Mouse (Mus musculus) adrenal gland, adult (tissue): Measurements from ENCODE around the gene Zap70.
"Not testable (repeated sequence)": the region's sequence is repeated elsewhere in the genome, so short reads cannot be mapped to it uniquely, and the experiment has no call there.

Experiments used
- DNase-seq, 2 experiments: peaks; one replicate each; pipeline ENCODE4 v3.0.0; 2022 to 2023; ENCODE audit warnings: low spot score in 1 of 2; ENCODE audit not compliant: inconsistent age in 2 of 2

The Zap70 gene

GRCm38 (mm10) chr1:36772198-36772934 is 10.8 kb downstream of the Zap70 start:
- no peak for DNase-seq

DNA sequence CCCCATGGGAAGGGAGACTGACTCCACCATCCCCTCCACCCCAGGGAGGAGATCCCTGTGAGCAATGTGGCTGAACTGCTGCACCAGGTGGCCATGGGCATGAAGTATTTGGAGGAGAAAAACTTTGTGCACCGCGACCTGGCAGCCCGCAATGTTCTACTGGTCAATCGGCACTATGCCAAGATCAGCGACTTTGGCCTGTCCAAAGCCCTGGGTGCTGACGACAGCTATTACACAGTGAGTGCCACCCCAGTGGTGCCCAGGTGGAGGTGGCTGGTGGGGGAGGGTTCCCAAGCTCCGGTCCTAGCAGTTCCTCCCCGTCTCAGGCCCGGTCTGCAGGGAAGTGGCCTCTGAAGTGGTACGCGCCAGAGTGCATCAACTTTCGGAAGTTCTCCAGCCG is 19.2 kb downstream of the Zap70 start:
- no peak for DNase-seq

DNA sequence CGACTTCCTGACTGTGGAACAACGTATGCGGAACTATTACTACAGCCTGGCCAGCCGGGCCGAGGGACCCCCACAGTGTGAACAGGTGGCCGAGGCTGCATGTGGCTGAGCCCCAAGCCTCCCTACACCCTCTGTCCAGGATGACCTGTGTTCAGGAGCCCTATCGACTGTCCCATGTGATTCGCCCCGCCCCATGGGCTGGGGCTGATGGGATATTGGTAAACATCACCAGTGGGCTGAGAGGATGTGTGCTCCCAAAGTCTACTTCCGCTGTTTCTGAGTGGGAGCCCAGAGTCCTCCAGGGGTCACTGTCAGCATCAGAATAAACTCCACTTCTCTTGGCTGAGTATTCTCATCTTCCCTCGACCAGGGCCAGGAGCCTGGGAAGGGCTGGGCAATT is 20.9 kb downstream of the Zap70 start:
- no peak for DNase-seq

DNA sequence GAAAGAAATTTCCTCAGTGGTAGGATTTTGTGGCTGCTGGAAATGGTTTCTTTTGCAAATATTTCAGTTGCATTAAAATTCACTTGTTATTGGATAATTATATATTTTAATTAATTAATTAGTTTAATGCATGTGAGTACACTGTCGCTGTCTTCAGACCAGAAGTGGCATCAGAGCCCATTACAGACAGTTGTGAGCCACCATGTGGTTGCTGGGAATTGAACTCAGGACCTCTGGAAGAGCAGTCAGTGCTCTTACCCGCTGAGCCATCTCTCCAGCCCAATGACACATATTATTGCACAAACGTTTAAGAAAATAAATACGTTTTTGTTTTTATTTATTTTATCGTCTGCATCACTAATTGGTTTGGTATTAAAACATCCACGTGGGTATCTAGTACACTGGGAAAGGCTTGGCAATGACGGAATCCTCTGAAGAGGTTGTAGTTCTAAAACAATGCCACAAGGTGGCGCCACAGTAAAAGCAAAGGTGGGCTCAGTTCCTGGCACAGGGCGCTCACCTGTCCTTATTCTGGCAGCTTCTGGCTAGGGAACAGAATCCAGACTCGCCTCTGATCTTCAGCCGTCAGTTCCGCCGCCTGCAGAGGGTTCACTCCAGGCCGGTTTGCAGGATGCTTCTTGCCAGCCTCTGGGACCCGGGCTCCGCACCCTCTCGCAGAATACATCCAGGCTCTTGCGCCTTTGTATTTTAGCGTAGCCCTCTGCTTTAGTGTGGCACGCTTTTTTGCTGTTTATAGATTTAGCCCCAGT is 23.0 kb downstream of the Zap70 start:
- DNase-seq = peak; percentile 68 to 90

GRCm38 (mm10) chr1:36785238-36785641 is 23.6 kb downstream of the Zap70 start:
- peak in 1 of 2 experiments; percentile 44 for DNase-seq

GRCm38 (mm10) chr1:36786377-36786776 is 24.8 kb downstream of the Zap70 start:
- no peak for DNase-seq

DNA sequence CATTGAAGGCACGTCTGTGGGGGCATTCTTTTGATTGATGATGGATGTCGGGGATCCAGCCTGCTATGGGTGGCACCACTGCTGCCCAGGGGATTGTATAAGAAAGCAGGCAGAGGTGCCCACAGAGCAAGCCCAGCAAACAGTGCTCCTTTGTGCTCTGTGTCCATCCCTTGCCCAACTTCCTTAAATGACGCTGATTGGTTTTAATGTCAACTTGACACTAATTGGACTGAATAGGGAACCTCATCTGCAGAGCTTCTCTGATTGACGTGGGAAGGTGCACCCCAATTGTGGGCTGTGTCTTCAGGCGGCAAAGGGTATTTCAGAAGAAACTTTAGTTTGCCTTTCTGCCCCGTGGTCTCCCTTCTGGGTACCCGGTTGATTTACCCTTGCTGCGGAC is 27.8 kb downstream of the Zap70 start:
- DNase-seq = no peak

- DNase-seq = no peak
These were observed 35.1 kb downstream of the Zap70 start for GRCm38 (mm10) chr1:36796711-36797110.

DNA sequence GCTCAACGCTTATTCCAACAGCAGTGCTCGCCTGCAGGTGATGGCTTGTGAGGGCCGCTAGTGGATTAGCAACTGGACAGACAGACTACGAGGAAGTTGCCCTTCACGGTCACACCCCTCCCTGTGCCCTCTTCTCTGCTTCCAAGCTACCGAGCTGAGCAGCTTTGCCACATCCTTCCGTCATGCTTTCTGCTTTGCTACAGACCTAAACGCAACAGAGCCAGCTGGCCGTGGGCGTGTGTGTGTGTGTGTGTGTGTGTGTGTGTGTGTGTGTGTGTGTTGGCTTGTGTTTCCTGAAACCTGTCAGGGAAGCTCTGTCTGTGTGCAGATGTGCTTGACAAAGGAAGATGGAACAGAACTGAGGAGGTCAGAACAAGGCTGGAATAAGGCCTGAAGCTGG is 35.9 kb downstream of the Zap70 start:
- DNase-seq = no peak

GRCm38 (mm10) chr1:36800379-36801011 is 38.9 kb downstream of the Zap70 start:
- no peak for DNase-seq

- no peak for DNase-seq
These were observed 42.7 kb downstream of the Zap70 start for GRCm38 (mm10) chr1:36804259-36804658.

DNA sequence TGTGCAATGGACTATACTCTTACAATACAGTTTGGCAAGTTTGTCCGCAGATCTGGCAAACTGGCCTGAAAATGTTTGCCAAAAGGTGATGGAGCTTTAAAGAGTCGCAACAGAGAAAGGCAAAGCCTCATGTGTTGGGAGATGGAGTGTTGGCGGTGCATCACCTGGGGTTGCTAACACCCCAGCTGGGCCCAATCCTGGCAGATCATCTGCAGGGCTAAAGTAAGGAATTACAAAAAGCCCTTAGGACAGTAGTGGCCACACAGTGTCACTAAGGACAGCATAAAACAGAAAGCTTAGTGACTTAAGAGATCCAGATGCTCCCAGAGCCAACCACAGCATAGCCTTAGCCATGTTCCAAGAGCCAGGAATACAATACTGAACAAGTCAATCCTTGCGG is 43.2 kb downstream of the Zap70 start:
- no peak for DNase-seq

DNA sequence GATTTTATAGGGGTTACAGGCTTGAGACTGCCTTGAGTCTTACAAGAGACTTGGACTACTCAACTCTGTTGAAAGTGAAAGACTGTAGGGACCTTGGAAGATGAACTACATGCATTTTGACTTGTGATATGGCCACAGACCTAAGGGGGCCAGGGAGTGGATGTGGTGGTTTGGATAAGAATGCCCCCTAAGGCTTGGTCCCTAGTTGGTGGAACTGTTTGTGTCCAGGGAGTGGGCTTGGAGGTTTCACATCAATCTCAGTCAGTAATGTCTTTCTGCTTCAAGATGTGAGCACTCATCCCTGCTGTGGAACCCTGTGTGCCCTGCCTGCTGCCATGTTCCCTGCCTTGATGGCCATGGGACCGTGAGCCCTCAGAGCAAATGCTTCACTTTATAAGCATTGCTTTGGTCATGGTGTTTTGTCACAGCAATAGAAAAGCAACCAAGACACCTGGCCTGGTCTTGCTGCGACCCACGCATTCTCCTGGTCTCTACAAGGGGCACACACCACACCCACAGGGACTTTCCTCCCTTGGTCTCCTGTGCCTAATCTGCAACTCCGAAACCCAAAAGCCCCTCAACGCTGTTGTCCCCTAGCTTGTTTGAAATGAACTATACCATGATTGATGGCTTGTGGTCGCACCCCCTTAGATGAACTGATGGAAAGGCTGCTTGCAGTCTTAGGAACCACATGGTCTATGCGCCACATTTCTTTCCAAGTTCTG is 44.7 kb downstream of the Zap70 start:
- no peak for DNase-seq

DNA sequence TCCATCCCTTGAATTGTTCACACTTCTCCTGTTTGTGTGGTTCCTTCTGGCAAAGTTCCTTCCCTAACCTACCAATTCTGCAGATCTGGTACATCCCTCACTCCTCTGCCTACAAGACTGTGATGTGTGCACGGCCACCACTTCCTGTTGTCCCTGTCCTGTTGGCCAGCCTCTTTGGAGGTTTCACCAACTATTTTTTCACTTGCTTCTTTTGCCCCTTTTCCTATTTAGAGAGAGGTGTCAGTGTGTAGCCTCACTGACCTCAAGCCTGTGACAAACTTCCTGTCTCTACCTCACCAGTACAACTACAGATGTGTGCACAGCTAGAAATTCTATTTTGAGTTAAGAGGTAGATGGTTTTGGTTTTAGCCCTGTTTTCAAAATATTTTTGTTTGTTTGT is 45.5 kb downstream of the Zap70 start:
- no peak for DNase-seq

DNA sequence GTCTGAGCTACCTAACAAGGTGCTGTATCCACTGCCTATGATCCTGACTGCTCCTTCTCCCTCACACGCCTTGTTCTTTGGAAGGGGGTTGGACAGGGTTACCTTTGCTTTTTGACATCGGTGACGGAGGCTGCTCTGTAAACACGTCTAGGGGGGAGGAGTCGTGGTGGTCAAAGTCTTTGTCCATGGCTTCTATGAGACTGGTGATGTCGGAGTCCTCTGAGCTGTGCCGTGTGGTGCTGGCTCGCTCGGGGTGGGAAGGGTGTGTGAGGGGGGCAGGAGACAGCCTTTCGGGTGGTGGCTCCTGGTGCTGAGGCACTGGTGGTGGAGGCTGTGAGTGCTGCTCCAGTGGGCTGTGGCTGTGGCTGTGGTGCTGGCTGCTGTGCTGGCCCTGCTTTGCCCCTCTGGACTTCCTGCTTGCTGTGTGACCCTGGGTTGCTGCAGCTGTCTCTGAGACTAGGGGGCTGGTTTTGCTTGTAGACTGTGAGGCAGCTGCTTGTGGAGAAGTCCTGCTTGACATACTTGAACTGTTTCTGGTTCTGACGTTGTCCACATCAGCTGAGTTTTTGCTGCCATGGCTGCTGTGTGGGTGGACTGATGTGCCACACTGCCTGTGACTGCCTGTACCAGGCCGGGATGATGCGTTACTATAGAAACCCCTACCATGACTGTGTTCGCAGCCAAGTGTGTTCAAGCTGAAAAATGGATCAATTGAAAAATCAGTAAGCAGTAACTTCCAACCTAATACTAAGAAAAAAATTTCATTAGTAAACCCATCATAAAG is 46.4 kb downstream of the Zap70 start:
- DNase-seq = no peak

DNA sequence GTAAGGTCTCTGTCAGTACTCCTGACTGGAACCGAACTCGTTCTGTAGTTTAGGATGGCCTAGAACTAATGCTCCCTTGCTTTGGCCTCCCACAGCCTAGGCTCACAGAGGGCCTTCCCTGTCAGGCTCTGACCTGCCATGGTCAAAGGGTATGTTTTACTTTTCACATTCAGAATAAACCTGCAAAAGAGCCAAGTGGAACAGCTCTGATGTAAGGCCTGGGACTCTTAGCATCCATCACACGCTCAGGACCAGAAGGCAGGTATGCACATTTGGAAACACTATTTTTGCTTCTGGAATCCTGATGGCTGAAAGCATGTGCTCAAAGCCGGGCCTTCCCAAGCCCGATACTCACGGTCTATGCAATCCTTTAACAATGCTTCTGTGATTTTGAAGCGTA is 50.2 kb downstream of the Zap70 start:
- DNase-seq = no peak

DNA sequence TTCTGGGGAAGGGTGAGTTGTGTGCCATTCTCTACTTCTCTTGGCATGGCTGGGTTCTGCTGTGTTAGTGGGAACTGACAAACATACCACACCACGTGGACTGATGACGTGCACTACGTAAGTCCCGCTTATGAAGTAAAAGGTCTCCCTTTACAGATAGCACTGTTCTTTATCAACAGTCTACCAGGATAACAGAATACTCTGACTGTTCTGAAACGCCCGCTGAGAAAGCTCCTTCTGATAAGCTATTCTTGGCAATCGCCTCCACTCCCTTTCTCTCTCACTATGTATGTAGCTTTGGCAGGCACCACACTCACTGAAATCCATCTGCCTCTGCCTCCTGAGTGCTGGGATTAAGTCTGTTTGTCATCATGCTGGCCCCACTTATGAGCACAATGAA is 51.8 kb downstream of the Zap70 start:
- no peak for DNase-seq

DNA sequence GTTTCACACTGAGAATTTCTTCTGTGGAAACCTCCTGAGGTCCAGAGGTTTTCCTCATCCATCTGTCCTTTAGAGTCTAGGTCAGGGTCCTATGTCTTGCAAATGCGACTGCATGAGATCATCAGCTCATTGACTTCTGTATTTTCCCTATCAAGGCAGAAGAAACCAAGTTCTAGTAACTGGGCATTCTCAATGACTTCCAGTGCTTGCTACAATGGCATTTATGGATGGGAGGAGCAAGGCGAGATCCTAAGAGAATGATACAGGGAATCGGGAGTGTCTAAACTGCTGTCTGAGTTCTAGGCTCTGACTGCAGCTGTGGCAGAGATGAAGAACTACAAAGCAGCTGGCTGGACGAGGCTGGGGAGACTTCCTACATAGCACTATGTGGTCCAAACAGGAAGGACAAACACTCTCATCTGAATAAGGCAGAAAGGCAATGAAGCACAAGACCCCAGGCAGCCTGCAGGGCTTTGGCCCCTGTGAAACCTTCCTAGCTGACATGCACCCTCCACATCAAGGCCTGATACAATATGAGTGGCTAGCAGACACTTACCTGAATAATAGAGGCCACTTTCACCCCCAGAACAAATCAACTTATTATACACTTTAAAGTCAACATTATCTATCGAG is 52.8 kb downstream of the Zap70 start:
- DNase-seq = peak in 1 of 2 experiments; percentile 44

DNA sequence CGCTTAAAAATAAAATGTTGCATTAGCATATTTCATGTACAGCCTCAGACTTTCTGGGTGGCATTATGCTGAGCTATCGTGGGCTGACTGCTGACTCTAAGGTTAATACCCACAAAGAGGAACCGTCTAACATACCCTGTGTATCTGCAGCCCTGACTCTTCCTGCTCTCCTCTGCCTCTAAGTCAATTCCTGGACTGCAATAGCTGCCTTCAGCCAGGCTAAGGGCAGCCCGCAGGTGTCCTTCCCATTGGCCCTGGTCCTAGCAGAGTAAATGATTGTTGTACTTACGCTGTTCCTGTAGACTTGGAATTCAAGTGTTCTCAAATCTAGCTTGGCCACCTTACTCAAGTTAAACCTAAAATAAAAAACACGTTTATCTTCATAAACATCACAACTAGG is 53.6 kb downstream of the Zap70 start:
- no peak for DNase-seq

- DNase-seq = not testable (repeated sequence)
These were observed 60.3 kb downstream of the Zap70 start for GRCm38 (mm10) chr1:36821918-36822317.
